Mouse (Mus musculus) telencephalon, adult 2 months (tissue): ENCODE results near the gene Dusp3.
"Not testable (repeated sequence)": the region's sequence is repeated elsewhere in the genome, so short reads cannot be mapped to it uniquely, and the experiment has no call there.

ENCODE experiments used
- DNase-seq: peaks from one replicate; pipeline ENCODE4 v3.0.0-alpha.2; 2011; ENCODE audit warnings: low read depth, low spot score

Gene Dusp3

DNA sequence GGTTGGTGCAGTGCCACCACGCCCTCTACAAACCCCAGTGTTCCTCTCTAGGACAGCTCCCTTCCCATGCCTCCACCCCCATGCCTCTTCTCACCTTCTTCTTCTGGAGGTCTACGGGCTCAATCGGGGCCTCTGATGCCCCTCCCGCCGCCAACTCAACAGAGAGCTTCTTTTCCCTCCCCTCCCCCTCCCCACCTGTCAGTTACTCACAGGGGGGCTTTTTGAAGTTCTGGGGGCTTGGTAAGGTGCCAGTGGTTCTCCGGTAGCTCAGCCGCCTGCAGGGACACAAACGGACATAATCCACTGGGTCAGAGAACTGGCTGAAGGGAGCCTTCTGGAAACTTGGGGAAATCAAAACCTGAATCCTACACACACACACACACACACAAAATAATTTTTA is 24.7 kb upstream of the Dusp3 start:
- DNase-seq, result no peak

- DNase-seq, result no peak
Measured at GRCm38 (mm10) chr11:102010140-102010539, 23.3 kb upstream of the Dusp3 start.

DNA sequence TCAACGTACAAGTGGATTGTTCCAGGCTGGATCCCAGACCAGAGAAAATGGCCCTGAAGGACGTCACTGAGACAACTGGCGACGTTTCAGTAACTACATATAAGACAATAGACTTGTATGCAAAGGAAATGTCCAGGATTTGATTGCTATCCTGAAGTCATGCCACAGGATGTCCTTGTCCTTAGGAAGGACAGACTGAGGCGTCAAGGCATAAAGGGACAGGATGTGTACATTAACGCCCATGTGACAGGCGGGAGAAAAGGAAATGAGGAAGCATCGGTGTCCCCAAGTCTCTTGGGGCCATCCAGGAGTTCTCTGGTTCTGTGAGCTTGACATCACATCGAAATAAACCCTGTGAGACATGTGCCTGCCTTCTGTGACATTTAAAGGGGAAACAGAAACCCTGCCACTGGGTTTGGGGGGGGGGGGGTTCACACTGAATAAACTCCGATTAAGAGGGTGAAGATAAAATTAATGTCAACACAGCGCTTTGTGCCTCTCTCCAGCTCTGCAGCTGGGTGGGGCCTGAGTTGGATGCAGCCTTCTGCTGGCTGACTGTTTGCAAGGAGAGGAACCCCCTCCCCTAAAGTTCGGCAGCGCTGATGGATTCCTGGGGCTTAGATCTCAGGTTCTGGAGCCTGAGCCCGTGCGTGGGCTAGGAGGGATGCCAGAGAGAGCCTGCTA is 22.3 kb upstream of the Dusp3 start:
- no peak for DNase-seq

- no peak for DNase-seq
Measured at GRCm38 (mm10) chr11:102008372-102008771, 21.6 kb upstream of the Dusp3 start.

GRCm38 (mm10) chr11:102006688-102007087 is 19.9 kb upstream of the Dusp3 start:
- no peak for DNase-seq

DNA sequence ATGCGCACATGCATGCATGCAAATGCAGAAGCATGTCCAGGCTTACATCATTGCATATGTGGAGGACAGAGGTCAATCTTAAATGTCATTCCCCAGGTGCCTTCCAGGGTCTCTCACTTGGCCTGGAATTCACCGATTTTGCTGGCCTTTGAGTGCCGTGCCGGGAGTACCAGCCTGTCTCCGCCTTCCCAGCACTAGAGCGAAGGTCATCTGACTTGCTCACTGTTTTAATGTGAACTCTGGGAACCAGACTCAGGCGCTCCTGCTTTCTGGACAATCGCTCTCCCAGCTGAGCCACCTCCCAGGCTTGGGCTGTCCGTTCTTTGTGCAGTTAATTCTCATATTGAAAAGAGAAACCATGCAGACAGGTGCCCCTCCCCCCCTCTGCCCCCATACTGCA is 19.5 kb upstream of the Dusp3 start:
- no peak for DNase-seq

DNA sequence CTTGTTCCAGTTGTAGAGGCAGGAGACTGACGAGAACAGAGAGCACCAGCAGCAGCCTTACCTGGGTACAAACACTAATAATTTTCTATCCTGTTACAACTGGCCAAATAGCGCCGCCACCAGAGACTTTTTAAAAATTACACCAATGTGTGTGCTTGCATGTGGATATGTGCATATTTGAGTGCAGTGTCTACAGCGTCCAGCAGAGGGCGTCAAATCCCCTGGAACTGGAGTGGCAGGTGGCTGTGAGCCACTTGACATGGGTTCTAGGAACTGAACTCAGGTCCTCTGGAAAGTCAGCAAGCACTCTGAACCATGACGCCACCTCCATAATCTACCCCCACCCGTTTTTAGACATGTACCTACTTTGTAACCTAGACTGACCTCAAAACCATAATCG is 17.4 kb upstream of the Dusp3 start:
- DNase-seq, result no peak

GRCm38 (mm10) chr11:101999466-101999865 is 12.7 kb upstream of the Dusp3 start:
- DNase-seq, result no peak

DNA sequence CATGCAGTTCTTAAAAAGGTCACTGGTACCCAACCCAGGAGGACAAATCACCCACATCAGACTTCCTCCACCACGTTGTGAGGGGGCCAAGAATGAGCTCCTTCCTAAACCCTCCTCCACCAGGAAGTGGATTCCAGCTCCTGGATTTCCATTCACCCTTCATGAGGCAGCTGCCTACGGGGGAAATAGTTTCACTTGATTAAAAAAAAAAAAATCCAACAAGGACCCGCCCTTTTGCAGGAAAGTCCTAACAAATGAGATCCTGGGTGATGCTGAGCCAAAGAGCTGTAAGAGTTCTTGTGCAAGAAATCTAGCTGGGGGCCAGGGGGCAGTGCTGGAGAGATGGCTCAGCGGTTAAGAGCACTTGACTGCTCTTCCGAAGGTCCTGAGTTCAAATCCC is 11.4 kb upstream of the Dusp3 start:
- DNase-seq, result no peak

DNA sequence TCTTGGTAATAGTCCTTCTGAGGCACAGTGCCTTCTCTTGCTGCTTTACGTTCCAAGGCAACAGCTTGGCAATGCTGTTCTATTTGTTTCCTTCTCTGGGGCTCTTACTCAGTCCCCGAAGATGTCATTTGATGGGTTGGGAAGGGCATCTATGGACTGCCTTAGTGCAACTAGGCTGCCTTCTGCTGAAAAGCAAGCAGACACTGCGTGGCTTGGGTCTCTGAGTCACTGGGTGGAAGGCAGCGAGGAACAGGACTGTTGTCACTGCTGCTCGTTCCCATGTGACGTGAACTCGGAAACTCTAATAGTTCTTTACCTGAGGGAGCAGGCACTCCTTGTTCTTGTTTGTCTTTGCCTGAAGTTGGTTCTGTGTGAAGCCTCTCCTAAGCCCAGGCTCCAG is 9.1 kb upstream of the Dusp3 start:
- no peak for DNase-seq

DNA sequence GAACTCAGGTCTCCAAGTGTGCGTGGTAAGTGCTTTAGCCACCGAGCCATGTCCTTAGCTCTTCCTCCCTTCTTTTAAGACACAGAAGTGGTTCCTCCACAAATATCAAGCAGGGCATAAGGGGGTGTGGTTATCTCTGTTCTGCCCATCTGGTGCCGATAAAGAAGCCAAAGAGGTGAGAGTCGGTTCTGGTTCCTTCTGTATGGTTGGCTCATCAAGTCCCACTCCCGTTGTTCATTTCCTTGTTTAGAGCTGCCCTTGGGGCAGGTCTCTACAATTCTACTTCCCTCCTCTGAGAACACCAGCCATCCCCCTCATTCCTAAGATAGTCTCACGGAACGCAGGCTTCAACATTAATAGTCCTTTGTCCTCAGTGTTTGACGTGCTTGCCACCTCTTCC is 7.3 kb upstream of the Dusp3 start:
- DNase-seq, result no peak

DNA sequence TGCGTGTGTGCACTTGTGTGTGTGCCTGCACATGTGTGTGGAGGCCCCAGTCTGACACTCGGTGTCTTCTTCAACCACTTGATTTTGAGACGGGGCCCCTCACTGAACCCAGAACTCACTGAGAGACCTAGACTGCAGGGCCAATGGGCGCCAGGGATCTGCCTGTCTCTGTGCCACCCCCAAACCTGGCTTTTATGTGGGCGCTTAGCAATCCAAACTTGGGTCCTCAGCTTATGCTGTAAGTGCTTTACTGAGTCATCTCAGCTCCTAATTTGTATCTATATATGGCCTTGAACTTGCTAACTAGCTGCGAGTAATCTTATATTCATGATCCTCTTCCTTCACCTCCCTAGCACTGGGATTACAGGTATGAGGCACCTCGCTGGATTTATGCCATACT is 5.6 kb upstream of the Dusp3 start:
- DNase-seq, result peak; percentile 70

- DNase-seq, result no peak
Measured at GRCm38 (mm10) chr11:101991813-101992212, 5.0 kb upstream of the Dusp3 start.

DNA sequence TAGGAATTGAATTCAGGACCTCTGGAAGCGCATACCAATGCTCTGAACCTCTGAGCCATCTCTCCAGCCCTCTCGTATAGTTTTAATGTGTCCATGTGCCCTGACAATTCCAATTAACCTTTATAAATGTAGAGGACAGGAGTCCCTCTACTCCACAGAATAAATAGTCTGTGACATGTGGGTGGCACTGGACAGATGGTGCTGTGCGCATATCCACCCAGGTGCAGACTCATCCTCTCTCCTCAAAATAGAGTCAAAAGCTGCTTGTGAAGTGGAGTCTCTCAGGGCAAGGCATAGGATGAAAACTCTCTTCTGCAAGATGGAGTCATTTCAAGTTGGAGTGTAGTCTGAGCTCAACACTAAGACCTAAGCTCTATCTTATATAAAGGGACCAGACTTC is 3.4 kb upstream of the Dusp3 start:
- no peak for DNase-seq

- DNase-seq, result peak; percentile 68
Measured at GRCm38 (mm10) chr11:101985990-101986389, 823 bp downstream of the Dusp3 start.

DNA sequence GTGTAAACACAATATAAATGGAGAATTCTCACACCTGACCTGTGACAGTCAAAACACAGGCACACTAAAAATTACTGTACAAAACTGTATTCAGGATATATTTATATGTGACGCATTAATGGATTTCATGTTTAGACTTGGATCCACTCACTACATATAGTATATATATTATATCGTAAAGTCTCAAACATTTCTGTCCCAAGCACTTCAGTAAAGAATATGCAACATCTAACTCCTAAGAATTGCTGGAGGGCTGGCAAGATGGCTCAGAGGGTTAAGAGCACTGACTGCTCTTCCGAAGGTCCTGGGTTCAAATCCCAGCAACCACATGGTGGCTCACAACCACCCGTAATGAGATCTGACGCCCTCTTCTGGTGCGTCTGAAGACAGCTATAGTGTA is 1.4 kb downstream of the Dusp3 start:
- DNase-seq, result not testable (repeated sequence)

- peak; percentile 96 for DNase-seq
Measured at GRCm38 (mm10) chr11:101984054-101985025, 2.5 kb downstream of the Dusp3 start, which contains the start of gene Cfap97d1. Gene Cfap97d1, plus strand, starts transcription at chr11:101984279.

DNA sequence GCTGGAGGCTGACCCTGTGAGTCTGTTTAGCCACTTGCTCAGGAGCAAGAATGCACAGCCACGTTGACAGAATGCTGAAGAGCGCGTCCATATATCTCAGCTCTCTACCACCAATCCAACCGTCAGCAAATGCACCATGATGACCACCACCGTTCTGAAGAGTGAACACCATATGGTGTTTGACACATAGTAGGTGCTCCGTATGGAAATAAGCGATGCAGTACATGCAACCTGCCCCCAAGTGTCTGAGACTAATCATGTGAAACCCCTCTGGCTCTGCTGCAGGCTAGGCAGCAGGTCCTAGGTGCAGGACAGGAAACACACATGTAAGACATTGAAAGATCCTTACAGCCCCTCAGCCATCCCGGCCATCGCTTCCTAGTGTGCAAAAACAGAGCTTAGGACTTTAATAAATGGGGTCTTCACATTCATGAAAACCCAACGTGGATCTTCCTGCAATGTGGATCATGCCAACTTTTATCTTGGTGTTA is 3.3 kb downstream of the Dusp3 start:
- no peak for DNase-seq

- no peak for DNase-seq
Measured at GRCm38 (mm10) chr11:101982981-101983411, 3.8 kb downstream of the Dusp3 start.

DNA sequence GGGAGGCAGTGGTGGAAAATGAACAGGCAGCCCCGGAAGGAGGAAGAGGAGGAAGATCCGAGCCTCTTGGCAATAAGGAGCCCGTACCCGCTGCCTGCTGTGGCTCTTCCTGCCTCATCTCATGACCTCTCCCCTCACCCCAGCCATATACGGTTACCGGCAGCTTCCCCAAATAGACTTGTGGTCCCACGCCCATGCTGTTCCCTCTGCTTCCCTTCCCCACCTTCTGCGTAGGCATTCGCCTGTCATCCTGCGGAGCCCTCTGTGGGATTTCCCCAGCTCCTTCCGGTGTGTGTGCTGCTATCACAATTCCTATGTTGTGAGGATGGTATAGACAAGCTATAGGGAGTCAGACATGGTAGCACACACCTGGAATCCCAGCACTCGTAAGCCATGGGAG is 5.0 kb downstream of the Dusp3 start:
- no peak for DNase-seq

DNA sequence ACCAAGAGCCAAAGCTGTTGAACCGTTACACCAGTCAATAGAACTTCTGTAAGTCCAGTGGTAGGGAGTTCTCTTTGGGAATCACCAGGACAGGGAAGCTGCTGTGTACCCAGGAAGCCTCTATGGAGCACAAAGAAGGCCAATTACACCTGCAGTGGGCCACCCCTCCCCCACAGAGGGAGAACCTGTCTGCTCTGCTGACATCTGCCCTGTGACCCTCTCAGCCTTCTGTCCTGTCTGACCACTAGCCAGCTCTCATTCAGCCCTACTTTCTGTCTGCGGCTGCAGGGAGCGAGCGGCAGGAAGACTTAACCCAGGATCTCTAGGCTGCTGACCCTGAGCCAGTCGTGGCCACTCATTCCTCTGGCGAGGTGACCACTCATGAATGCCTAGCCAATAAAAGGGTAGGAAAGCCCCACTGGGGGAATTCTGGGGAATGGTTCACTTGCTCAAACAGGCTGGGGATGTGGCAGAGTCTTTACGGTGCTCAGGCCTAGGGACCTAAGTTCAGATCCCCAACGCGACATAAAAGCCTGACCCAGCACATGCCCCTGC is 6.1 kb downstream of the Dusp3 start:
- DNase-seq, result no peak

DNA sequence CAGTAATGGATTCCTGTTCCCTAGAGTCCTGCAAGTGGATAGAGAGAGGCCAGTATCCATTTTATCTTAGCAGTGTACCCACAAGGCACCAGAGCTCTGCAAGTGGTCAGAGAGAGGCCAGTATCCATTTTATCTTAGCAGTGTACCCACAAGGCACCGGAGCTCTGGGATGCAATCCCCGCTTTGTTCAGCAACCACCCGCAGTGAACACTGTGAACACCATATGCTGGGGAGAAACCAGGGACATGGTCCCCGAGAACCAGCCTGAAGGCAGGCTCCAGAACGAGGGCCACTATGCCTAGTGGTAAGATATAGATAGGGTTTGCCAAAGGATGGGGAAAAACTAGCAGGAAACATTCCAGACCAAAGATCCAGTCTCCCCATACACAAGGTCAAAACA is 7.7 kb downstream of the Dusp3 start:
- no peak for DNase-seq
